Mouse (Mus musculus): ENCODE data around the gene C1s2.
"Not testable (repeated sequence)": the region's sequence is repeated elsewhere in the genome, so short reads cannot be mapped to it uniquely, and the experiment has no call there.

GRCm38 (mm10) chr6:124682291-124682690, 46.4 kb upstream of the C1s2 start:
- not testable (repeated sequence) for TF ChIP-seq PAX5 (IDR thresholded peaks at IDR 0.05; ENCODE audit: low read length); CTCF (conservative IDR thresholded peaks at IDR 0.05 in 1 of 2, IDR thresholded peaks at IDR 0.05 in 1 of 2; ENCODE audit: low read depth in 2 of 2, low read length in 2 of 2); USF2 (conservative IDR thresholded peaks at IDR 0.05; ENCODE audit: low read depth, low read length); IRF4 (IDR thresholded peaks at IDR 0.05; ENCODE audit: low read depth, low read length); ZC3H11A (IDR thresholded peaks at IDR 0.05; ENCODE audit: low read depth, low read length); POLR2A (IDR thresholded peaks at IDR 0.05; ENCODE audit: low read depth, low read length); TBP (conservative IDR thresholded peaks at IDR 0.05; ENCODE audit: low read depth, low read length)
